Mouse (Mus musculus): ENCODE measurements around the gene Vmn1r183.
"Not testable (repeated sequence)": the region's sequence is repeated elsewhere in the genome, so short reads cannot be mapped to it uniquely, and the experiment has no call there.

The Vmn1r183 gene

GRCm38 (mm10) chr7:24052660-24053304 is at the start of gene Vmn1r183:
Gene Vmn1r183 (plus strand): TSS chr7:24053254.
- DNase-seq (ENCODE audit: low spot score), result no peak

GRCm38 (mm10) chr7:24074424-24074823 is 21.4 kb downstream of the Vmn1r183 start:
- DNase-seq (ENCODE audit: low spot score), result not testable (repeated sequence)

GRCm38 (mm10) chr7:24081634-24082431 is 28.8 kb downstream of the Vmn1r183 start, which contains the start of gene Zfp180:
Gene Zfp180 (plus strand): TSS chr7:24081924.
- peak; percentile 96 for DNase-seq (ENCODE audit: low spot score)

- peak; percentile 79 for DNase-seq (ENCODE audit: low spot score)
Measured at GRCm38 (mm10) chr7:24082457-24083235, 29.6 kb downstream of the Vmn1r183 start.

GRCm38 (mm10) chr7:24086871-24087270 is 33.8 kb downstream of the Vmn1r183 start:
- DNase-seq (ENCODE audit: low spot score), result no peak

- DNase-seq (ENCODE audit: low spot score), result no peak
Measured at GRCm38 (mm10) chr7:24087485-24088125, 34.6 kb downstream of the Vmn1r183 start.

GRCm38 (mm10) chr7:24104403-24104802 is 51.3 kb downstream of the Vmn1r183 start:
- no peak for DNase-seq (ENCODE audit: low spot score)

- DNase-seq (ENCODE audit: low spot score), result no peak
Measured at GRCm38 (mm10) chr7:24105144-24105703, 52.2 kb downstream of the Vmn1r183 start.

- no peak for DNase-seq (ENCODE audit: low spot score)
Measured at GRCm38 (mm10) chr7:24110839-24111238, 57.8 kb downstream of the Vmn1r183 start.

GRCm38 (mm10) chr7:24111772-24112155 is 58.7 kb downstream of the Vmn1r183 start:
- no peak for DNase-seq (ENCODE audit: low spot score)

- peak; percentile 87 for DNase-seq (ENCODE audit: low spot score)
Measured at GRCm38 (mm10) chr7:24112156-24112856, 59.3 kb downstream of the Vmn1r183 start, which contains the start of gene Zfp112. Gene Zfp112 (plus strand): TSS chr7:24112314.

- DNase-seq (ENCODE audit: low spot score), result peak; percentile 67
Measured at GRCm38 (mm10) chr7:24113001-24113400, 59.9 kb downstream of the Vmn1r183 start.

Measured in MN1 (cell line).